Mouse (Mus musculus): ENCODE results near the gene Kras. TPM values are rescaled to one million over a fixed set of nuclear protein-coding genes. Genes with fewer than 3 reads are reported as not detected.

Kras gene
- polyA plus RNA-seq, 1 experiment from 2014 or later = 130 TPM

DNA sequence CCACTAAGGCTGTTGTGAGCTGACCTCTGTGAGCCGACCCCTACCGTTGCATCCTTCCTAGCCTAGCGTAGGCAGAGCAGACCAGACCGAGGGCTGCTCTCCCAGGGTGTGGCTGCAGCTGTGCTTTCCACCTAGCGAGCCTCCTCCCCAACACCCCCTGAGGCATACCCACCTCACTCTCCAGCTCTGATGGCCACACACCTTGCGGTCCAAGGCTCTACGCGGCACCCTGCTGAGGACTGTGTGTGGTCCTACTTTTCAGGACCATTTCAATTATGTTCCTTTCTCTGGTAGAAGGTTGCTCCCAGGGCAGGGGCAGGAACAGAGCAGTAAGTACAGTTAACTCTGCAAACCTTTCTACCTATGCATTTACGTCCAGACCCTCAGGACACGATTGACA lies 73.6 kb downstream of the Kras start:
- H3K9ac ChIP-seq (replicated peaks; ENCODE audit: low read depth, low read length) = no peak overlapping the region
- 44% methylated on average over 10 of the region's 10 CpGs for WGBS
- H3K36me3 ChIP-seq (ENCODE audit: control insufficient read depth, insufficient read depth) = no peaks in the 10 kb centered on the region
- peaks cover 18% of the 10 kb centered on the region for H3K4me1 ChIP-seq (replicated peaks; ENCODE audit: control insufficient read depth, insufficient read depth, low read length)
- ATAC-seq = no peak
- 0 out of 2 replicates have a peak, but pooled peaks cover 3% of the 10 kb centered on the region for H3K27me3 ChIP-seq (replicated peaks; ENCODE audit: control insufficient read depth, insufficient read depth, low read length)
- no peak overlapping the region for H3K27ac ChIP-seq (ENCODE audit: low read length)
- H3K4me3 ChIP-seq (replicated peaks; ENCODE audit: low read length) = no peak overlapping the region
- H3K9me3 ChIP-seq (ENCODE audit: control insufficient read depth, low read length) = no peaks in the 10 kb centered on the region
- H3K4me2 ChIP-seq (ENCODE audit: low read length) = no peak overlapping the region

- H3K36me3 ChIP-seq (ENCODE audit: control insufficient read depth, insufficient read depth) = no peaks in the 10 kb centered on the region
- WGBS = 32% methylated on average over 9 of the region's 9 CpGs
- H3K27me3 ChIP-seq (replicated peaks; ENCODE audit: control insufficient read depth, insufficient read depth, low read length) = 0 out of 2 replicates have a peak, but pooled peaks cover 3% of the 10 kb centered on the region
- H3K4me2 ChIP-seq (ENCODE audit: low read length) = no peak overlapping the region
- ATAC-seq = 0 out of 2 replicates have a peak, but pooled peaks have one; percentile 27
- no peaks in the 10 kb centered on the region for H3K9me3 ChIP-seq (ENCODE audit: control insufficient read depth, low read length)
- H3K4me3 ChIP-seq (replicated peaks; ENCODE audit: low read length) = no peak overlapping the region
- no peak overlapping the region for H3K9ac ChIP-seq (replicated peaks; ENCODE audit: low read depth, low read length)
- H3K4me1 ChIP-seq (replicated peaks; ENCODE audit: control insufficient read depth, insufficient read depth, low read length) = peaks cover 18% of the 10 kb centered on the region
- H3K27ac ChIP-seq (ENCODE audit: low read length) = no peak overlapping the region
Observed at GRCm38 (mm10) chr6:145175571-145175981, 74.5 kb downstream of the Kras start.

- no peak overlapping the region for H3K27ac ChIP-seq (ENCODE audit: low read length)
- H3K4me2 ChIP-seq (ENCODE audit: low read length) = 0 out of 2 replicates have a peak overlapping the region, but pooled peaks have one; percentile 17
- H3K9me3 ChIP-seq (ENCODE audit: control insufficient read depth, low read length) = no peaks in the 10 kb centered on the region
- no peak overlapping the region for H3K9ac ChIP-seq (replicated peaks; ENCODE audit: low read depth, low read length)
- under 1% methylated on average over 9 of the region's 11 CpGs for WGBS
- no peaks in the 10 kb centered on the region for H3K36me3 ChIP-seq (ENCODE audit: control insufficient read depth, insufficient read depth)
- H3K27me3 ChIP-seq (replicated peaks; ENCODE audit: control insufficient read depth, insufficient read depth, low read length) = 0 out of 2 replicates have a peak, but pooled peaks cover 3% of the 10 kb centered on the region
- H3K4me1 ChIP-seq (replicated peaks; ENCODE audit: control insufficient read depth, insufficient read depth, low read length) = peaks cover 18% of the 10 kb centered on the region
- ATAC-seq = peak; percentile 80
- H3K4me3 ChIP-seq (replicated peaks; ENCODE audit: low read length) = no peak overlapping the region
Observed at GRCm38 (mm10) chr6:145173781-145174191, 76.3 kb downstream of the Kras start.

DNA sequence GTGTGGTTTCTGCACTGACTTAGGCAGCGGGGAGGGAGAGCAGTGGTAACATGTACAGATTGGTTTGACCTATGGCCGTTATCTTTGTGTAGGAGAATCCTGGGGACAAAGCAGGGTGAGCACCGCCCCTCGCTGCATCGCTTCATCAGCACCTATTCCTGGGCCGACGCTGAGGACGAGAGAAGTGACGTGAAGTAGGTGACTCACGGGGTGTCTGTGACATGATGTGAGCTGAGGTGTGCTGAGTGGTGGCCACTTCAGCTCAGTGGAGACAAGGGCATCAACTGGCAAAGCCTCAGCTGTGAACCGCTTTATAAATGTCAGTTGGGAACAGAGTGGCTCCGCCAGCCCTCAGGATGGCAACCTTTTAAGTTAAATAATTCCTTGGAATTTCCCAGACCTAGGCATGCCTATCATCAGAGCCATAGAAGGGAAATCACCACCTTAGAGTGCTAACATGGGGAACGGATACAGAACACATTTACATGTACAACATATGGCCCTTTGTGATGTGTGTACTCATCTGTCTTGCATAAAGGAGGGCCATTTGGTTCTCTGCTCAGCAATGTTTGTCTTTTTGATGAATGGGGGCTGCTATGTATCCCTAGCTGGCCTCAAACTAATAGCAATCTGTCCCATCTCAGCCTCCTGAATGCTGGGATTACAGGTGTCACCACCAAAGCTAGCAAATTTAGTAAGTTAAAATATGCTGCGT lies 78.0 kb downstream of the Kras start:
- Histone ChIP-seq H3K4me3 (replicated peaks; ENCODE audit: low read length) (no peak overlapping the region), H3K27me3 (replicated peaks; ENCODE audit: control insufficient read depth, insufficient read depth, low read length) (0 out of 2 replicates have a peak, but pooled peaks cover 3% of the 10 kb centered on the region), H3K9me3 (ENCODE audit: control insufficient read depth, low read length) (no peaks in the 10 kb centered on the region), H3K4me2 (ENCODE audit: low read length) (no peak overlapping the region), H3K27ac (ENCODE audit: low read length) (no peak overlapping the region), H3K4me1 (replicated peaks; ENCODE audit: control insufficient read depth, insufficient read depth, low read length) (peaks cover 18% of the 10 kb centered on the region), H3K9ac (replicated peaks; ENCODE audit: low read depth, low read length) (no peak overlapping the region), H3K36me3 (ENCODE audit: control insufficient read depth, insufficient read depth) (no peaks in the 10 kb centered on the region)
- peak; percentile 38; the same call in 1 of the 2 replicates for ATAC-seq
- 76% methylated on average over 14 of the region's 14 CpGs for WGBS

Other genes starting within 250 kb of the Kras start
- gene Bcat1, start 174.1 kb downstream of the Kras start, polyA plus RNA-seq (2015; fragmentation: Nextera tagmentation; extraction: Ambion mirVana) = 108 and 110 TPM in 2 replicates
- 0.35 and 0.82 TPM in 2 replicates for gene Lrmp, start 134.6 kb downstream of the Kras start, polyA plus RNA-seq (2015; fragmentation: Nextera tagmentation; extraction: Ambion mirVana)
- 0.71 and 0.81 TPM in 2 replicates for gene Casc1, start 39.2 kb downstream of the Kras start, polyA plus RNA-seq (2015; fragmentation: Nextera tagmentation; extraction: Ambion mirVana)
- gene Etfrf1, start 39.1 kb downstream of the Kras start, polyA plus RNA-seq (2015; fragmentation: Nextera tagmentation; extraction: Ambion mirVana) = 24.3 and 25.9 TPM in 2 replicates

Data from forebrain, embryonic 16.5 days (tissue).